Mouse (Mus musculus) midbrain, embryonic 14.5 days (tissue): ENCODE data around the gene Evpl. TPM values are rescaled to one million over a fixed set of nuclear protein-coding genes. Genes with fewer than 3 reads are reported as not detected.
A peak's percentile ranks its signal among the peaks of the same experiment; 100 is the strongest.

Experiments
- ATAC-seq: fragments of 200-750 bp; cut with Nextera tagmentation; 2 replicates; pipeline ENCODE4 v1.8.0; 2017; ENCODE audit warnings: moderate number of reproducible peaks, moderate library complexity; ENCODE audit not compliant: low FRiP score, low TSS enrichment
- DNase-seq: peaks from one replicate; pipeline ENCODE4 v3.0.0-alpha.2; 2015
- H3K27ac ChIP-seq: fragments of 300-500 bp; sonication (generic); replicated peaks from 2 replicates; pipeline ENCODE4 v1.5.1; 2014; ENCODE audit warnings: mild to moderate bottlenecking, low read depth, low read length, moderate library complexity
- H3K27me3 ChIP-seq: fragments of 300-500 bp; sonication (generic); 2 replicates; pipeline ENCODE4 v1.6.1; 2014; ENCODE audit warnings: low read length, control low read depth, mixed read lengths; ENCODE audit not compliant: control insufficient read depth, insufficient read depth
- H3K36me3 ChIP-seq: fragments of 300-500 bp; sonication (generic); 2 replicates; pipeline ENCODE4 v1.6.1; 2014; ENCODE audit warnings: low read length, control low read depth; ENCODE audit not compliant: control insufficient read depth, insufficient read depth
- H3K4me1 ChIP-seq: fragments of 300-500 bp; sonication (generic); 2 replicates; pipeline ENCODE4 v1.6.1; 2014; ENCODE audit warnings: mild to moderate bottlenecking, antibody characterized with exemption, low read length, control low read depth; ENCODE audit not compliant: control insufficient read depth, insufficient read depth
- H3K4me2 ChIP-seq: fragments of 300-500 bp; sonication (generic); 2 replicates; pipeline ENCODE4 v1.6.1; 2014; ENCODE audit warnings: mild to moderate bottlenecking, low read length, moderate library complexity
- H3K4me3 ChIP-seq: fragments of 300-500 bp; sonication (generic); replicated peaks from 2 replicates; pipeline ENCODE4 v1.5.1; 2014; ENCODE audit warnings: low read depth, low read length
- H3K9ac ChIP-seq: fragments of 300-500 bp; sonication (generic); replicated peaks from 2 replicates; pipeline ENCODE4 v1.6.1; 2014; ENCODE audit warnings: mild to moderate bottlenecking, low read length, moderate library complexity
- H3K9me3 ChIP-seq: fragments of 300-500 bp; sonication (generic); 2 replicates; pipeline ENCODE4 v1.6.1; 2016; ENCODE audit warnings: low read length, control low read depth, mixed read lengths; ENCODE audit not compliant: control insufficient read depth
- WGBS: fragments of 180-500 bp; shearing (Covaris S2); extraction: QIAGEN DNeasy Blood & Tissue Kit; methylation state at CpG from one replicate; pipeline ENCODE4 v1.1.7; 2014; 5-methylcytosine and 5-hydroxymethylcytosine counted together
- polyA plus RNA-seq: library from polyadenylated mRNA; unstranded; fragments of >200 nt; fragmentation: Nextera tagmentation; extraction: Ambion mirVana; gene quantifications from 2 replicates; pipeline ENCODE4 v1.2.1, GENCODE M21; 2014

Evpl gene
- polyA plus RNA-seq, 1 experiment from 2014 or later = 0.36 TPM

- Histone ChIP-seq H3K9me3 (no peaks in the 10 kb centered on the region), H3K4me2 (no peak overlapping the region)
Measured at GRCm38 (mm10) chr11:116247502-116248222, 9.8 kb upstream of the Evpl start.

GRCm38 (mm10) chr11:116245616-116246015, 7.7 kb upstream of the Evpl start:
- Histone ChIP-seq H3K4me2 (no peak overlapping the region), H3K9ac (no peak overlapping the region), H3K4me3 (no peak overlapping the region), H3K27ac (no peak overlapping the region), H3K27me3 (no peaks in the 10 kb centered on the region), H3K9me3 (no peaks in the 10 kb centered on the region), H3K36me3 (peaks cover 80% of the 10 kb centered on the region), H3K4me1 (no peaks in the 10 kb centered on the region)
- WGBS = 78% methylated on average over 6 of the region's 6 CpGs
- ATAC-seq = no peak
- DNase-seq = no peak

More at GRCm38 (mm10) chr11:116247502-116248222, 9.8 kb upstream of the Evpl start:
- Histone ChIP-seq H3K27me3 (no peaks in the 10 kb centered on the region), H3K27ac (no peak overlapping the region), H3K9ac (no peak overlapping the region), H3K4me3 (no peak overlapping the region), H3K4me1 (no peaks in the 10 kb centered on the region), H3K36me3 (peaks cover 100% of the 10 kb centered on the region)
- DNase-seq (no peak), ATAC-seq (no peak)
- WGBS = 91% methylated on average over 14 of the region's 14 CpGs

- no peak overlapping the region for H3K9ac ChIP-seq
- no peak for ATAC-seq
- no peak overlapping the region for H3K4me2 ChIP-seq
- H3K9me3 ChIP-seq = no peaks in the 10 kb centered on the region
- DNase-seq = no peak
- H3K27ac ChIP-seq = no peak overlapping the region
- H3K36me3 ChIP-seq = peaks cover 69% of the 10 kb centered on the region
- H3K4me1 ChIP-seq = no peaks in the 10 kb centered on the region
- no peaks in the 10 kb centered on the region for H3K27me3 ChIP-seq
- 91% methylated on average over 8 of the region's 8 CpGs for WGBS
- H3K4me3 ChIP-seq = no peak overlapping the region
Measured at GRCm38 (mm10) chr11:116244580-116244979, 6.7 kb upstream of the Evpl start.

DNA sequence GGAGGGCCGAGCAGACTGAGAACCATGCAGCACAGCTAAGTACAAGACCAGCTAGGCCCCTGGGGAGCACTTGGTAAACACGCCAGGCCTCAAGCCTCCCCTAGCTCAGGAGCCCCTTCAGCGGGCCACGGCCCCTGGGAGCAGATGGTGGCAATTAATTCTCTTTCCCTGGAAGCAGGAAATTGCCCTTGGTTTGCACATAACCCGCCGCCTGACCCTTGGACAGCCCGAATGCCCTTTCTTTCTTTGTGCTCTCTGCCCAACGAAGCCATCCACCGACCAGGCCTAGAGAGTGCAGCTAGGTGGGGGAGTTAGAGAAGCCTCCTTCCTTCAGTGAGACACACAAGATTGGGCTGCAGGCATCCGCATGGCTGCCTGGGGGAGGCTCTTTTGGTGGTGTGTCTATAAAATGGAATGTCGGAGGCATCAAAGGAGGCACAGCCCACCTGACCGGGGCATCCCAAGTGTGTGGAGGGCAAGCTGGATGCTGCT, 3.9 kb upstream of the Evpl start:
- DNase-seq (no peak), ATAC-seq (no peak)
- no peak overlapping the region for H3K27ac ChIP-seq
- no peak overlapping the region for H3K4me3 ChIP-seq
- H3K4me2 ChIP-seq = no peak overlapping the region
- H3K4me1 ChIP-seq = no peaks in the 10 kb centered on the region
- H3K27me3 ChIP-seq = peaks cover 7% of the 10 kb centered on the region; the same call in 1 of the 2 replicates
- peaks cover 41% of the 10 kb centered on the region for H3K36me3 ChIP-seq
- H3K9me3 ChIP-seq = no peaks in the 10 kb centered on the region
- no peak overlapping the region for H3K9ac ChIP-seq
- 52% methylated on average over 12 of the region's 12 CpGs for WGBS

DNA sequence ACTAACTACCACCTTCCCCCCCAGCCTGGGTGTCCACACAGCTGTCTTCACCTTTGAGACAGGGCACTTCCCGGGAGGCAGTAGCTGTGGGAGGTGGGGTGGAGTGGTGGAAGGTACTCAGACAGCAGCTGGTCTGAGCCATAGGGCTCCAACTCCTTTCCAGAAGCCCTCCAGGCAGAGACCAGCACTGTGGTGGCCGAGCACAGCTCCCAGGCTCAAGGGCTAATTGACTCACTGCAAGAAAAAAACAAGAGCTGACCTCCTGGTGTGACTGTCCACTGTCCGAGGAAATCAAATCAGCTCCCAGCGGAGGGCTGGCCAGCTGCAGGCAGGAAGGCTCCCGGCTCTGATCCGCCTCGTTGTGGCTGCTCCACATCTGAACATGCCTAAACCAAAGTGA, 1.9 kb upstream of the Evpl start:
- H3K27me3 ChIP-seq = peaks cover 7% of the 10 kb centered on the region; the same call in 1 of the 2 replicates
- no peak for DNase-seq
- peaks cover 21% of the 10 kb centered on the region for H3K36me3 ChIP-seq
- no peak overlapping the region for H3K27ac ChIP-seq
- H3K4me3 ChIP-seq = no peak overlapping the region
- no peaks in the 10 kb centered on the region for H3K9me3 ChIP-seq
- no peak overlapping the region for H3K4me2 ChIP-seq
- 9% methylated on average over 7 of the region's 7 CpGs for WGBS
- H3K9ac ChIP-seq = no peak overlapping the region
- ATAC-seq = no peak
- H3K4me1 ChIP-seq = no peaks in the 10 kb centered on the region

DNA sequence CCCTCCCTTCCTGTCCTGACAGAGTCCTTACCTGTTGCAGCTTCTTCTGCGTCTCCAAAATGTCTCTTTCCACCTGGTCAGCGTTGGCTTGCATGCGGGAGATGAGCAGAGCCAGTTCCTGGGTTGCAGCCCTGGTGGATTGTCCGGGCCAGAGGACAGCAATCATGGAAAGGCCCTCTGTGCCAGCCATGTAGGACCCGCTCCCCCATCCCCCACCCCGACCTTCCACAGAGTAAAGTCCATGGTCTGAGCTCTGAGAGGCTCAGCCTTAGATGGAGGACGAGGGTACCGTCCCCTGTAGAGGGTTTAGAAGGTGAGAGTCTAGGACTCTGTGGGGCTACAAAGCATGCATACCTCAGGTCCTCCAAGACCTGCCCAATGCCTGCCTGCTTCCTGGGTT, 3.0 kb downstream of the Evpl start:
- no peak overlapping the region for H3K9ac ChIP-seq
- H3K9me3 ChIP-seq = no peaks in the 10 kb centered on the region
- no peak overlapping the region for H3K4me3 ChIP-seq
- H3K27ac ChIP-seq = no peak overlapping the region
- H3K4me1 ChIP-seq = no peaks in the 10 kb centered on the region
- no peak for ATAC-seq
- no peak for DNase-seq
- WGBS = 86% methylated on average over 8 of the region's 8 CpGs
- H3K36me3 ChIP-seq = no peaks in the 10 kb centered on the region
- H3K4me2 ChIP-seq = no peak overlapping the region
- H3K27me3 ChIP-seq = peaks cover 7% of the 10 kb centered on the region; the same call in 1 of the 2 replicates

GRCm38 (mm10) chr11:116232427-116232826, 5.5 kb downstream of the Evpl start:
- H3K4me1 ChIP-seq = no peaks in the 10 kb centered on the region
- DNase-seq = peak; percentile 11
- no peaks in the 10 kb centered on the region for H3K36me3 ChIP-seq
- no peaks in the 10 kb centered on the region for H3K9me3 ChIP-seq
- peaks cover 3% of the 10 kb centered on the region; the same call in 1 of the 2 replicates for H3K27me3 ChIP-seq
- H3K9ac ChIP-seq = 0 out of 2 replicates have a peak overlapping the region, but pooled peaks have one; percentile 23
- H3K4me2 ChIP-seq = peak overlapping the region; percentile 10; the same call in 1 of the 2 replicates
- WGBS = 28% methylated on average over 17 of the region's 17 CpGs
- H3K27ac ChIP-seq = no peak overlapping the region
- no peak overlapping the region for H3K4me3 ChIP-seq
- no peak for ATAC-seq

DNA sequence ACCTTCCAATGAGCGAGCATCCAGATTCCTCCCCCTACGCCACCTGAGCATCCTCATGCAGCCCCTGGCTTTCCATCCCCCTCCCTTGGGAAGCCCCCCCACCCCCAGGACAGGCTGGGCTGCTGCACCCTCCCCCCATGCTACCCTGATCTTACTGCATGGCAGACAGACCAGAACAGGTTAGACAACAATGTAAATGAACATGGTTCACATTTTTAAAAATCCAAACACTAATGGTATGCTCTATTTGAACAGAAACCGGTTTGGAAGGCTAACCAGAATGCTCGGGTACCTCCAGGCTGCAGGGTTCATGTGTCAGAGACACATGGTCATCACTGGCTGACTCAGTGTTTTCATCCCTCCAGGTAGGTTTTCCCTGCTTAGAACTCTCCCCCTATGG, 9.2 kb downstream of the Evpl start:
- Histone ChIP-seq H3K27me3 (peaks cover 3% of the 10 kb centered on the region), H3K9me3 (no peaks in the 10 kb centered on the region), H3K9ac (no peak overlapping the region), H3K4me2 (no peak overlapping the region), H3K27ac (no peak overlapping the region), H3K4me1 (no peaks in the 10 kb centered on the region), H3K4me3 (no peak overlapping the region), H3K36me3 (no peaks in the 10 kb centered on the region)
- ATAC-seq (no peak), DNase-seq (no peak)
- WGBS = 78% methylated on average over 4 of the region's 4 CpGs

- H3K27ac ChIP-seq = no peak overlapping the region
- H3K4me1 ChIP-seq = 0 out of 2 replicates have a peak, but pooled peaks cover 2% of the 10 kb centered on the region
- peaks cover 5% of the 10 kb centered on the region; the same call in 1 of the 2 replicates for H3K9me3 ChIP-seq
- ATAC-seq (no peak), DNase-seq (peak; percentile 81)
- no peaks in the 10 kb centered on the region for H3K36me3 ChIP-seq
- H3K9ac ChIP-seq = no peak overlapping the region
- H3K27me3 ChIP-seq = peaks cover 26% of the 10 kb centered on the region
- no peak overlapping the region for H3K4me3 ChIP-seq
- 2% methylated on average over 2 of the region's 2 CpGs for WGBS
- H3K4me2 ChIP-seq = no peak overlapping the region
Measured at GRCm38 (mm10) chr11:116226414-116226813, 11.5 kb downstream of the Evpl start.
